Mouse (Mus musculus) bone marrow macrophage, adult 2 months (primary cell): ENCODE measurements around the gene Ctsz. TPM values are rescaled to one million over a fixed set of nuclear protein-coding genes. Genes with fewer than 3 reads are reported as not detected.

Source experiments
- H3K27ac ChIP-seq: 2 replicates; pipeline ENCODE4 v1.5.1; 2012; ENCODE audit warnings: low read depth, low read length; ENCODE audit not compliant: insufficient read depth
- H3K4me1 ChIP-seq: 2 replicates; pipeline ENCODE4 v1.6.1; 2012; ENCODE audit warnings: low read length; ENCODE audit not compliant: control insufficient read depth, insufficient read depth
- H3K4me3 ChIP-seq: 2 replicates; pipeline ENCODE4 v1.5.1; 2012; ENCODE audit warnings: mild to moderate bottlenecking, low read length, moderate library complexity; ENCODE audit not compliant: insufficient read depth
- CTCF ChIP-seq: IDR thresholded peaks from 2 replicates; pipeline ENCODE4 v1.5.1; 2012; ENCODE audit warnings: low read depth, mild to moderate bottlenecking, low read length, moderate library complexity
- POLR2A ChIP-seq: IDR thresholded peaks from 2 replicates; pipeline ENCODE4 v1.6.1; 2012; ENCODE audit warnings: mild to moderate bottlenecking, low read depth, low read length, borderline replicate concordance
- polyA plus RNA-seq: library from polyadenylated mRNA; stranded (reverse); fragments of >200 nt; gene quantifications from 2 replicates; pipeline ENCODE4 v1.2.4, GENCODE M21; 2012; ENCODE audit not compliant: missing spikeins, insufficient read depth, insufficient read length

The Ctsz gene
- polyA plus RNA-seq, 1 experiment, result 896 TPM

- TF ChIP-seq POLR2A (no peak), CTCF (no peak)
- H3K4me1 ChIP-seq, result no peaks in the 10 kb centered on the region
- no peak overlapping the region for H3K27ac ChIP-seq
- no peak overlapping the region for H3K4me3 ChIP-seq
Measured at GRCm38 (mm10) chr2:174400396-174400795, 38.4 kb downstream of the Ctsz start.

DNA sequence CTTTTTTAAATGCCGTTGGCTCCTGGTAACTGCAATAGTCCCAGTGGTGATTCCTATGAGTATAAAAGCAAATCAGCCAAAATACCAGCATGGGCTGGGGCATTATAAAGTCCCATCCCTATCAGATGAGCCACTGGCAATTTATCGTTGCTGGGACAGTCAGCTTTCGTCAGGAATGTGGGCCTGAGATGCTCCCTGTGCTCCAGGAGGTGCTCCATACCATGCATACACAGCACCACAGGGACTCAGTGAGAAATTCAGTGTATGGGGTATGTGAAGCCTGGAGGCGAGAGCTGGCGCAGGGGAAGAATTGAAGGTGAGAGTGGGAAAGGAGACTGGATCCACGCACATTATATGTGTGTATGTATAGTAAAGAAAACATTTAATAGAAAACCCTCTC is 41.0 kb downstream of the Ctsz start:
- TF ChIP-seq POLR2A, result no peak
- no peak for TF ChIP-seq CTCF
- H3K27ac ChIP-seq, result no peak overlapping the region
- H3K4me3 ChIP-seq, result no peak overlapping the region
- H3K4me1 ChIP-seq, result peaks cover 5% of the 10 kb centered on the region

DNA sequence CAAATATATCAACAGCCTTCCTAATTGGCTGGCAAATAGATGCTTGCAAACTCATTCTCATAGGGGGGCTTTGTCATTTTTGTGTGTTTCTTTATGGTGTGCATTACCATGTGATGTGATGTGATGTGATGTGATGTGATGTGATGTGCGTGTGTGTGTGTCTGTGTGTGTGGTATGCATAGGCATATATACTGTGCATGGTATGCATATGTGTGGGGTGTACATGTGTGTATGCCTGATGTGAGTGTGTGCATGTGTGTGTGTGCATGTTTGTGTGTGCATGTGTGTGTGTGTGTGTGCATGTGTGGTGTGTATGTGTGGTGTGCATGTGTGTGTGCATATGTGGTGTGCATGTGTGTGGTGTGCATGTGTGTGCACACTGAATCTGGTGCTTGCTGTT is 41.8 kb downstream of the Ctsz start:
- Histone ChIP-seq H3K4me3 (no peak overlapping the region), H3K4me1 (peaks cover 5% of the 10 kb centered on the region), H3K27ac (no peak overlapping the region)
- TF ChIP-seq POLR2A (no peak), CTCF (no peak)

DNA sequence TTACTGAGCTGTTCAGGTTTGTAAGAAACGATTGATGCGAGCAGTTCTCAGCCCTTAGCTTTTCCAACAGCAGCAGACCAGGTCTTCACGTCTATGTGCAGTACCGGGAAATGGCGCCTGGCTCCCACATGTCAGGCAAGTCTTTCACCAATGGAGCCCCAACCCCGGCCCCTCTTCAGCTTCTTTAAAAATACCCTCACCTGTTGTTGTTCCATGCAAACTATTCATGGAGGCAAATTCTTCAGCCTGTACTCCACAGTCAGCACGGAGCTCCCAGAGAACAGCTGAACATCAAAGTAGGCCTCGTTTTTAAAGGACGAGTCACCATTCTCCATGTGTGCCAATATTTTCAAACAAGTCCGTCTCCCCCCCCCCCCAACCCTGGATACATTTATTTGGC is 42.2 kb downstream of the Ctsz start:
- Histone ChIP-seq H3K4me1 (peaks cover 5% of the 10 kb centered on the region), H3K4me3 (no peak overlapping the region), H3K27ac (no peak overlapping the region)
- TF ChIP-seq CTCF (no peak), POLR2A (no peak)

DNA sequence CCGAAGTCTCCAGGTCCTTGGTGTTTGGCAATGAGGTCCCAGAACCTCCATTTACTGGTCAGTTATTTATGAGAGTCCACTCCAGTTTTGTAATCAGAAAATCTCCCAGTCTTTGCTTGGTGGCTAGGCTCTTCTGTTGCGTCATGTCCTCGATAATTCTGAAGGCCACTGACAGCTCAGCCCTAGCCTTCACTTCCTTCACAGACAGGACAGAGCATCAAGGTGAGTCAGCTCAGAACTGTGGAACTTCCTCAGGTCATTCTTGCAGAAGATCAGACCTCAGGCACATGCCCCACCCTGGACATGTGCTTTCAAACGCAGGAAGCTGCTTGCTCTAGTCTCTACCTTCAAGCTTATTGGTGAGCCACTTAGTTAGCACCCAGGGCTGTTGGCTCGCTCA is 45.5 kb downstream of the Ctsz start:
- TF ChIP-seq CTCF (no peak), POLR2A (no peak)
- Histone ChIP-seq H3K4me3 (no peak overlapping the region), H3K27ac (no peak overlapping the region), H3K4me1 (peaks cover 5% of the 10 kb centered on the region)

- no peak for TF ChIP-seq POLR2A
- no peak for TF ChIP-seq CTCF
- Histone ChIP-seq H3K4me3 (no peak overlapping the region), H3K27ac (no peak overlapping the region), H3K4me1 (peaks cover 5% of the 10 kb centered on the region)
Measured at GRCm38 (mm10) chr2:174392554-174392953, 46.3 kb downstream of the Ctsz start.

DNA sequence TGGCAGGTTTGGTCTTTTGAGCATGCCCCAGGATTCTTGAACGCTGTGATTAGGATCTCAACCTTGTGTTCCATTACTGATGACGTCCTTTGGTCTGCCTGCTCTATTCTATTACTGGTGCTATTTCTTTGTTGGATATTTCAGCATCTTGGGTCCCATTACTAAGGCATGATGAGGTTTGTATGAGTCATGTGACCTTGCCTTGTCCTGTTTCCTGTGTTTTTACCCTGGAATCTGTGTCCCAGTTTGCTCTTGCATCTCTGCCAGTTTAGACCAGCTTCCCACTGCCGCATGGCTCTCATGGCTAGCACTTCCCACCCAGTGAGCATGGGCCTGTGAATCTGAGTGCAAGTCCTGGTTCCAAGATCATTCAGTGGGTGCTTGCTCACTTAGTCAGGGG is 46.9 kb downstream of the Ctsz start:
- peaks cover 5% of the 10 kb centered on the region for H3K4me1 ChIP-seq
- TF ChIP-seq CTCF, result no peak
- TF ChIP-seq POLR2A, result no peak
- no peak overlapping the region for H3K27ac ChIP-seq
- no peak overlapping the region for H3K4me3 ChIP-seq

DNA sequence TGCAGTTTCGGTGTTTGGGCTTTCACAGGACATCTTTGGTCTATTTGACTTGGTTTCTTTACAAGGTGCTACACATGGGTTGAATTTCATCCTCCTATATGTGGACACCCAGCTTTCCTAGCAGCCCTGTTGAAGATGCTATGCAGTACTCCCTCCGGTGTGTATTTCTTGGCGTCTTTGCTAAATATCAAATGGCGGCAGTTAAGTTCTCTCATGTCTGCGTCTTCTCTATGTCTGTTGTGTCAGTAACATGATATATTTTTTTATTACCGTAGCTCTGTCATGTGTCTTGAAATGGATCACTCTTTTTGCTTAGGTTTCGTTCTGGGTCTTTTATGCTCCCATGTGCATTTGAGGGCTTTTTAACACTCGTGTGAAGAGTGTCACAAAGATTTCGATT is 57.8 kb downstream of the Ctsz start:
- Histone ChIP-seq H3K27ac (no peak overlapping the region), H3K4me1 (peaks cover 3% of the 10 kb centered on the region), H3K4me3 (no peak overlapping the region)
- TF ChIP-seq POLR2A (no peak), CTCF (no peak)

Other genes starting within 250 kb of the Ctsz start
- 780 and 818 TPM in 2 replicates for gene Gnas, start 154.7 kb downstream of the Ctsz start, polyA plus RNA-seq
- gene Gm20721, start 92.3 kb downstream of the Ctsz start, polyA plus RNA-seq, result 3.6 and 4.1 TPM in 2 replicates
- 25.6 and 32.0 TPM in 2 replicates for gene Nelfcd, start 23.2 kb downstream of the Ctsz start, polyA plus RNA-seq
- gene Tubb1, start 11.7 kb upstream of the Ctsz start, polyA plus RNA-seq, result not detected in 2 replicates
- 460 TPM in 2 replicates for gene Atp5e, start 25.1 kb upstream of the Ctsz start, polyA plus RNA-seq
- gene Prelid3b, start 34.0 kb upstream of the Ctsz start, polyA plus RNA-seq, result 38.5 and 45.1 TPM in 2 replicates
- gene Zfp831, start 204.5 kb upstream of the Ctsz start, polyA plus RNA-seq, result not detected in 2 replicates